Mouse (Mus musculus): Measurements from ENCODE around the gene Ager.
A peak's percentile ranks its signal among the peaks of the same experiment; 100 is the strongest.

Gene Ager

DNA sequence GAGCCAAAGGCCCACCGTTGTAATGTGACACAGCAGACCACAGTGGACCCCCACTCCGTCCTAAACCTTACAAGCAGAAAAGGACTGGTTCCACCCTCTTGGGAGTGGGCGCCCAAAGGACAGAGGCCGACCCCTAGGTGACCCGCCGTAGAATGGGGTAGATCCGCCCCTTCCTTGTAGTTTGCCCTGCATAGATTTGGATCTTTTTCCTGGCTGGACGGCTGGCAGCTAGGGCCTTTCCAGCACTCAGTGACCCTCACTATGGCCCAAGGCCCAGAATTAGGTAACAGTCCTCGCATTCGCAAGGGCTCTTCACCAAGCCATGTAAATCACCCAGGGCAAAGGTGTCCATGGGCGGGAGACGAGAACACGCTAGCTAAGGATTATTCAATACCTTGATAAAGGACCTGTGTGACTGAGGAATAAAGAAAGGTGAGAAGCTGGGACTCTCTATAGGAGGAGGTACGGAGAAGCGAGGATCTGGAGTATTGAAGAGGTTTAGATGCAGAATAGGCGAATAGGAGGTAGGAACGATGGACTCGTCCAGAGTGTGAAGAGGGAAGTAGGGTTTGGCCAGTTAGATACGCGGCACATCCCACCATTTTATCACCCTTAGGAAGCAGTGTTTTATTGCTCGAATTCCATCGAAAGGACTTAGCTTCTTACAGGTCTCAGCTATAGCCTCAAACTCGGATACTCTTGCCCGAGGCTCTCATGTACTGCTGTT lies 7.0 kb downstream of the Ager start:
- no peak for DNase-seq (ENCODE audit: inconsistent ontology term)

- peak; percentile 97 for DNase-seq (ENCODE audit: inconsistent ontology term)
Measured at GRCm38 (mm10) chr17:34605609-34606008, 7.9 kb downstream of the Ager start.

DNA sequence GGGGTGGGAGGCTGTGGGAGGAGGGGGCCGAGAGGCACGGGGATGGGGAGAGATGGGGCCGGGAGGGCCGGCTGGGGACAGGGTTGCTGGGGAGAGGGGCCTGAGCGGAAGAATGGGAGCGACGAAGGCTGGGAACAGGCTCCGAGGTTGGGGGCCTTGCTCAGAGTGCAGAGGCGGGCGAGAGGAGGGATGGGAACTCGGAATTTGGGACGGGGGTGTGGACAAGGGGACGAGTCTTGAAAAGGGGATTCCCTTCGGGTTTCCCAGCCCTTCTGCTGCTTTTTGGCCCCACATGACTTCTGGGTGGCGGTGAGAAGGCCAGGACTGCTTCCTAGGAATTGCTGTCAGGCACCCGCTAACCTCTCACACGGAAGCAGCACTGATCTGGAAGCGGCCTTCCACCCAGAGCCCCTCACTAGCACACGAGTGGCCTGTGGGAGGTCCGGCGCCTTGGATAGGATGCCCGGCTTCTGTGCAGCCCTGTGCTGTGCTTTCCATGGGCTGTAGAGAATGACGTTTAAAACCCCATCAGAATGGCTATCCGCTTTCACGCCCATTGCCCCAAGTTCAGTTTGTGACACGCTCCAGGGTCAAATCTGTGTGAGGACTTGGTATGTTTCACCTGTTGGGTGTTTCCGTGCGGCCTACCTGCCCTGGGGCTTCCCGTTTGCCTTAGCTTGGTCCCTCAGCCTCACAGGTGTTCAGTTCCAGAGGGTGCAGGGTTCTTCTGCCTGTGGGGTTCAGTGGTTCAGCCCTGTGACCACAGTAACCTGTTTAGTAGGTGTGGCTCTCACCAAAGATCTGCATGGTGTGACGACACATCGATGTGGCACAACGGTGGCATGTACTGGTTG lies 8.8 kb downstream of the Ager start:
- DNase-seq (ENCODE audit: inconsistent ontology term) = no peak

GRCm38 (mm10) chr17:34607997-34608396 lies 10.3 kb downstream of the Ager start:
- no peak for DNase-seq (ENCODE audit: inconsistent ontology term)

DNA sequence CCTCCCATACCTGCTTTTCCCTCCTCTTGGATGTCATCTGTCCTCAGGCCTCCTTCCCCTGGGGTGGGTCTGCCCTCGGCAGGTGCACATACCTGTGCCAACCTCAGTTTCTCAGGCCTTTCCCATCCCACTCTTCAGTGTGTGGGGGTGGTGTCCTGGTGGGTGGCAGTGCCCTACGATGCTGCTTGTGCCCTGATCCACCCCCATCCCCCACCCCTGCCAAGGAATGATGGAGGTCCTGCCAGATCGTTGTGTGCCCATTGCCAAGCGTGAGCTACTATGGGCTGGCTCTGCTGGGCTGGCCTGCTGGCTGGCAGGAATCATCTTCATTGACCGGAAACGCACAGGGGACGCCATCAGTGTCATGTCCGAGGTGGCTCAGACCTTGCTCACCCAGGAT lies 13.4 kb downstream of the Ager start:
- no peak for DNase-seq (ENCODE audit: inconsistent ontology term)

DNA sequence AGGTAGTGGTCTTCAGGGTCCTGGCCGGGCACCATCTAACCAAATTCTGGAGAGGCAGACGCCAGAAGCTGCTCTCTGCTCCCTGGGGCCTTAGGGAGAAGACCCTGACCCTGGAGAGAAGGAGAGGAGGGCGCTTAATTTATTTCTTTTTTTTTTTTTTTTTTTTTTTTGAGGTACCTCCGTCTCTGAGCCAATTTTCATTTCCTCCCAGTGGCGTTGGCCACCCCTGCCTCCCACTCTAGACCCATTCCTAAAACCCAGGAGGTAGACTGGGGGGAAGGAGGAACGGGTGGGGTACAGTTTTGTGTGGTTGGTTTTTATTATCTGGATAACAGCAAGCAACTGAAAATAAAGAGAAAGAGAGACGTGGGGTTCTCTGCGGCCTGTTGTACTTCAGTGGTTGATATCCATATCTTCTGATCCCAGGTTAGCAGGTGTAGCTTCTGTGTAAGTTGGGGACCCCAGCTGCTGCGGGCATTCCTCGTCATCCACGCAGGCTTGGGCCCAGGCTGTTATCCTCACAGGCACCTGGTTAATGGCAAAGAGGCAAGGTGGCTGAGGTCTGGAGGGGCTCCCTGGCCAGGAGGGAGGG lies 15.5 kb downstream of the Ager start:
- no peak for DNase-seq (ENCODE audit: inconsistent ontology term)

DNA sequence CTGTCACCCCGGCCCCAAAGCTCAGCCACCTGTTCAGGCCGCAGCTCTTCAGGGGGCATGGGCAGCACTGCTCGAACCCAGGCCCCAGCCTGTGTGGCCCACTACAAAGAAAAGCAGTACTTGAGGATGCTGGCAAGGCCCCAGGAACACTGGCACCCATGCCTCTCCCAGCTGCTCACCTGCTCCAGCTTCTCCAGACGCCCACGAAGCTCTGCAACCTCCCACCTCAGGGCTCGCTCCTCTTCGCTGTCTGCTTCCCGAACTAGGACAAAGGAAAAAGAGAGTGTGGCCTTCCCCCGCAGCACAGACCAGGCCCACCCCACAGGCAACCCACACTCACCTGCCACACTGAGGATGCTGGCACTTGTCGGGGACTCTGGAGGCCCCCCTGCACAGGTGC lies 16.2 kb downstream of the Ager start:
- no peak for DNase-seq (ENCODE audit: inconsistent ontology term)

GRCm38 (mm10) chr17:34615871-34616270 lies 18.2 kb downstream of the Ager start, which contains the start of gene Egfl8:
TSS of gene Egfl8 (minus strand) at chr17:34615971.
- no peak for DNase-seq (ENCODE audit: inconsistent ontology term)

- peak; percentile 59 for DNase-seq (ENCODE audit: inconsistent ontology term)
Measured at GRCm38 (mm10) chr17:34618999-34619398, 21.3 kb downstream of the Ager start.

DNA sequence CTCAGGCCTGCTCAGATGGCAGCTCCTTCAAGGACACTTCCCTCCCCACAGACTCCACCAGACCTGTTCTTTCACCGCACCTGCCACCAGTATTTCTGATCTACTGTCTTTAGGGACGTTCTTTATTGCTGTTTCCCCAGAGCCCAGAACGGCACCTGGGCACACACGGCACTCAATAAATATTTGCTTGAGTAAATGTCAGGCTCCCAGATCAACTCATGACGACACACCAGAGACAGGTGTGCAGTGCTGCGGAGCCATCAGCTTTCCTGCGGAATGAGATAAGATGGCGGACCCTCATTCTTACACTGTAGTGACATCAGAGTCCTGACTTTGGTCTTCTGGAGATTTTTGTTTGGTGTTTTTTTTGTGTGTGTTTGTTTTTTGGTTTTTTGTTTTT lies 23.3 kb downstream of the Ager start:
- no peak for DNase-seq (ENCODE audit: inconsistent ontology term)

DNA sequence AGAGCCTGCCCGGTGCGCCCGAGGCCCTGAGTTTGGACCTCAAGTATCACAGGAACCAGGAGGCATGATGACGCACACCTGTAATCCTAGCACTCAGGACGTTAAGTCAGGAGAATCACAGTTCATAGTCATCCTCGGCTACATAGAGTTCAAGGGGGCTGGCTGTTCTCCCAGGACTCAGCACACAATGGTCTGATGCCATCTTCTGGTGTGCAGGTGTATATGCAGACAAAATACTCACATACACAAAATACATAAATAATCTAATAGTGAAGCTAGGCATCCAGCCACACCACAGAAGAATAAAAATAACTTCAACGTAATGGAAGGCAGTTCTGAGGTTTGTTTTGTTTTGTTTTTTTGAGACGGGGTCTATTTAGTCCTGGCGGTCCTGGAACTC lies 25.5 kb downstream of the Ager start:
- DNase-seq (ENCODE audit: inconsistent ontology term) = no peak

DNA sequence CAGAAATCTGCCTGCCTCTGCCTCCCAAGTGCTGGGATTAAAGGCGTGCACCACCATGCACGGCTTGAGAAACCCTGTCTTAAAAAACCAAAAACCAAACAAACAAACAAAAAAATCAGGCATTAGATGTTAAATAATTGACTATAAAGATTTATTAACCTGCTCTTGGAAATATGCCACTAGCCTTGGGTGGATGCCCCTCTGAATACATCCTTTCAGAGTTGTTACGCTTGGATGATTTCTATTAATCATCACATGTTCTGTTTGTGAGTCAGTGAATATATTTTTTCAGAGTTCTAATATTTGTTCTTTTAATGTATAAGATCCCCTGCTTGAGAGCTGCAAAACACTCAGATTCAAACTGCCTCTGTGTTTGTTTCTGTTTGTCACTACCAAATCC lies 27.3 kb downstream of the Ager start:
- DNase-seq (ENCODE audit: inconsistent ontology term) = no peak

DNA sequence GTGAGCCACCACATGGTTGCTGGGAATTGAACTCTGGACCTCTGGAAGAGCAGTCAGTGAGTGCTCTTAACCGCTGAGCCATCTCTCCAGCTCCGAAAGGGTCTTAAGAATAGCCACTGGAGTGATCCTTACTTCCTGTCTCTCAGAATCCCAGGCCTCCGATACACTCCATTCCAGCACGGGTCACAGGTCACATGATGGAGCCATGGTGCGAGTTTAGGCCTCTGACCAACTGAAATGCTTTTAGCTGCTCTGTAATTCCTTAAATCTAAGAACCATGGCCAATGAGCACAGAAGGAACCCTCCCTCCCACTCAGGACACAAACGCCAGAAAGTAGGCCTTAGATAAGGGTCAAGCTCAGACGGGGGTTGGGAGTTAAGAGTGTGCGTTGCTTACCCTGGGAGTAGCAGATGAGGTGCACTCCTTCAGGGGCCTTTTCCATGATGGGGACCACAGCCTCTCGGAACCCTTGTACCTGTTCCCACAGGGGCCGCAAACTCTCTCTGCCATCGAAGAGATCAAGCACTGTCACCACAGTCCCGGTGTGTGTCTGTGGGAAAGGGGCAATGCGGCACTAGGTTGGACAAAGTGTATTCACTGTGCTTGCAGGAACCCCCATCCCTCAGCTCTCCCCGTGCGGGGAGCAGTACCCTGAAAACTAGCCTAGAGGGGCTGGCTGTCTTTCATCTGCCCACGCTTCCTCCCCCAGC lies 28.6 kb downstream of the Ager start:
- no peak for DNase-seq (ENCODE audit: inconsistent ontology term)

GRCm38 (mm10) chr17:34626773-34627092 lies 29.1 kb downstream of the Ager start:
- DNase-seq (ENCODE audit: inconsistent ontology term) = peak; percentile 63

DNA sequence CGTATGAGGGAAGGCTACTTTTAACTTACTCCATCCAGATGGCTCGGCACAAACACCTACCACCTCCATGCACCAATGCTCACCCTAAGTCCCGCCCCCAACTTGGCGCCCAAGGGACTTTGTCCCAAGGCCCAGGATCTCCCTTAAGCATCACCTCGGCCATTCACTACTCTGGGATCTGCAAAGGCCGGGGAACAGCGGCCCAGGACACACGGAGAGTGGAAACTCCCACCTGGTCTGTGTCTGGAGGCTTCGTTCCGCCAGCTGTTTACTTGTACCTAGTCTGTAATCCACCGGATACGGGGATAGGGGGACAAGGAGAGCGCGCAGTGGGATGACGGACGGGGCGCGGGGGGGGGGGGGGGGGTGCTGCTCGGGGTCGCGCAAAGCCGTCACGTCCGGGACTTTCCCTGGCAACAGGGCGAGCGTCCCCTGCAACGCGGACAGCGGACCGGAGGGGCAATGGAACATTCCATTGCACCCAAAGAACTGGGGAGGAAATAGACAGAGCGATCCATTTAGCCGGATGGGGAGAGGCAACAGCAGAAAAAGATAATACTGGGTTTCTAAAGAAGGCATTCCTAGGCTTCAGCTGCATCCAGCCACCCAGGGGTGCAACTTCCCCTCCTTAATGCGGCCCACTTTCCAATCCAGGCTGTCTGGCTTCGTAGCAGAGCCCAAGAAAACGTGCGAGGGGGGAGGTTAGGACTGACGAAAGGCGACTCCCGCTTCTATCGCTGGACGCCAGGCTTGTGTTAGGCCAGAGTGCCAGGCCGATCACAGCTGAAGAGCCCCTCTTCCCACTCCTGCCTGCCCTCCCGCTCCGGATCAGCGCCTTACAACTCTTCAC lies 29.7 kb downstream of the Ager start:
- DNase-seq (ENCODE audit: inconsistent ontology term) = peak; percentile 90

GRCm38 (mm10) chr17:34627943-34628643 lies 30.4 kb downstream of the Ager start, which contains the start of gene Ppt2:
TSS of gene Ppt2 (minus strand) at chr17:34628510.
- peak; percentile 69 for DNase-seq (ENCODE audit: inconsistent ontology term)

- no peak for DNase-seq (ENCODE audit: inconsistent ontology term)
Measured at GRCm38 (mm10) chr17:34628644-34628967, 30.9 kb downstream of the Ager start.

DNA sequence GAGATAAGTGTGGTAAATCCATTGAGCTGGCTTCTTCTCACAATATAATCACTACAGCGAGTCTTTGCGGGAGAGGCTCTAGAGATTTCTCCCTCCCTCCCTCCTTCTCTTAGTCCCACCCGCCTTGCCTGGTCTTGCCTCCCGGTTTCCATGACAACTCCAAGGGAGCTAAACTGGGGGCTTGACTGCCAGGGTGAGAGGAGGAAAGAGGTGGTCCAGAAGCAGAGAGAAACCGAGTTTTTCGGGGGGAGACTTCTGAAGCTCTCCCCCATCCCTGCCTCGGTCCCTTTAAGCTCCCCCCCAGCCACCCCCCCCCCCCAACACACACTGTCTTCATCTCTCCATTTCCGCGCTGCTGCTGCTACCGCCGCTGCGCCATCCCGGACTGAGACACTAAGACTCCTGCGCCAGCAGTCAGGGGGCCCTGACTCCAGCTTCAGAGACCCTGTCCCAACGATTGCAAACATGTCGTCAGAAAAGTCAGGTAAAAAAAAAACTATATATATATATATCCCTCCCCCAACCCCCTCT lies 31.6 kb downstream of the Ager start, which contains the start of gene Prrt1:
Gene Prrt1 (plus strand): TSS at position 313 of the 531 bp plus-strand sequence.
- no peak for DNase-seq (ENCODE audit: inconsistent ontology term)

DNA sequence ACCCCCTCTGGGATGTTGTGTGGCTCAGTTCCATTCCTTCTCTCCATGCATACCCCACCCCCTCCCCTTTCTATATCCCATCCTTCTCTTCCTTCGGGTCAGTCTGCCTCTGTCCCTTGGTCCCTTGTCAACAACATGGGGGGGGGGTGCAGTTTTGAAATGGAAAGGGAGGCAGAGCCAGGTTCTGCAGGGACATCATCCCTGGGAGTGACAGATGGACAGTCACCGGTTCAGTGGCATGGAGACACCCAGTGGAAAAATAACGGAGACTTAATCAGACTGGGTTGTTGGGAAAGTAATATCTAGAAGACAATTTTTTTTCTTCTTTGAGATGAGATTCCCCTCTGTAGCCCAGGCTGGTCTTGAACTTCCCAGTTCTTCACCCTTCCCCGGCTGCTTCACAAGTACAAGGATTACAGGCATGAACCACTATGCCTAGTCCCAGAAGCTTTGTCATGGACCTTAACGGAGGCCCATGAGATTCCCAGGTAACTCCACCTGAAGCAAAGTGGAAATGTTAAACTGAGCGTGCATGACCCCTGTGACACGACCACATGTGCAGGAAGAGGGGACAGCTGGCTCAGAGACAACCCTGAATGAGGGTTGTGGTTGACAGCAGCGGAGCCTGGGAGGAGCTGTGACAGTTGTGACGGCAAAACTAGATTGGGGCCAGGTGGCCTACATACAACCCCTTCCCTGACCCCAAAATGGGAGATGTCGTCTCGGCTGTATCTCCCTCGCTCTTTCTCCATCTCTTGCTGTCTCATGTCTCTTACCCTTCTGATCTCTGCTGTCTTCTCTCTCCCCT lies 32.3 kb downstream of the Ager start:
- DNase-seq (ENCODE audit: inconsistent ontology term) = no peak
